Mouse (Mus musculus) retina, postnatal 1 day (tissue): ENCODE measurements around the gene Ttyh1.

Experiments used
- DNase-seq: peaks from one replicate; pipeline ENCODE4 v3.0.0-alpha.2; 2012

Ttyh1 gene

GRCm38 (mm10) chr7:4119344-4119902 lies at the start of gene Ttyh1:
TSS of gene Ttyh1 (plus strand) at chr7:4119408.
- peak; percentile 77 for DNase-seq

- DNase-seq, result no peak
Observed at GRCm38 (mm10) chr7:4071066-4071465, 48.1 kb upstream of the Ttyh1 start.

GRCm38 (mm10) chr7:4073144-4073543 lies 46.1 kb upstream of the Ttyh1 start:
- DNase-seq, result no peak

- DNase-seq, result no peak
Observed at GRCm38 (mm10) chr7:4079511-4079910, 39.7 kb upstream of the Ttyh1 start.

- no peak for DNase-seq
Observed at GRCm38 (mm10) chr7:4080552-4080951, 38.7 kb upstream of the Ttyh1 start.

GRCm38 (mm10) chr7:4081706-4082105 lies 37.5 kb upstream of the Ttyh1 start:
- DNase-seq, result no peak

- no peak for DNase-seq
Observed at GRCm38 (mm10) chr7:4082804-4083203, 36.4 kb upstream of the Ttyh1 start.

GRCm38 (mm10) chr7:4084161-4084560 lies 35.0 kb upstream of the Ttyh1 start:
- no peak for DNase-seq

GRCm38 (mm10) chr7:4085562-4085961 lies 33.6 kb upstream of the Ttyh1 start:
- DNase-seq, result no peak

GRCm38 (mm10) chr7:4087238-4087895 lies 31.8 kb upstream of the Ttyh1 start:
- no peak for DNase-seq

- DNase-seq, result no peak
Observed at GRCm38 (mm10) chr7:4087896-4088480, 31.2 kb upstream of the Ttyh1 start.

- DNase-seq, result no peak
Observed at GRCm38 (mm10) chr7:4088679-4089078, 30.5 kb upstream of the Ttyh1 start.

- peak; percentile 19 for DNase-seq
Observed at GRCm38 (mm10) chr7:4091170-4091569, 28.0 kb upstream of the Ttyh1 start.

GRCm38 (mm10) chr7:4098301-4098700 lies 20.9 kb upstream of the Ttyh1 start:
- no peak for DNase-seq

GRCm38 (mm10) chr7:4098832-4099231 lies 20.4 kb upstream of the Ttyh1 start:
- DNase-seq, result no peak

GRCm38 (mm10) chr7:4101144-4101543 lies 18.1 kb upstream of the Ttyh1 start:
- DNase-seq, result no peak

GRCm38 (mm10) chr7:4103411-4103810 lies 15.8 kb upstream of the Ttyh1 start:
- peak; percentile 78 for DNase-seq

GRCm38 (mm10) chr7:4111766-4112165 lies 7.4 kb upstream of the Ttyh1 start:
- no peak for DNase-seq

- peak; percentile 26 for DNase-seq
Observed at GRCm38 (mm10) chr7:4117050-4117814, 2.0 kb upstream of the Ttyh1 start.

- peak; percentile 90 for DNase-seq
Observed at GRCm38 (mm10) chr7:4119976-4120921, 1.0 kb downstream of the Ttyh1 start.

GRCm38 (mm10) chr7:4122076-4122768 lies 3.0 kb downstream of the Ttyh1 start:
- peak; percentile 22 for DNase-seq

- peak; percentile 41 for DNase-seq
Observed at GRCm38 (mm10) chr7:4122783-4123182, 3.6 kb downstream of the Ttyh1 start.
